Mouse (Mus musculus): ENCODE data around the gene Cnfn. TPM values are rescaled to one million over a fixed set of nuclear protein-coding genes. Genes with fewer than 3 reads are reported as not detected.

The Cnfn gene
- polyA plus RNA-seq, 1 experiment from 2014 or later = not detected

- in situ Hi-C loops (cut with MboI; ENCODE audit: low pct_unique_long_range_greater_than_20kb) = no loop called here
- ChIA-PET POLR2A (no interaction called here), CTCF (interaction anchor here (0.9 kb wide), 1 partner anchor 10 kb away, joined by 3 read pairs; no protein-coding TSS in a partner anchor)
- DNase-seq (ENCODE audit: low read depth, low spot score) (no peak), ATAC-seq (no peak)
- no peak for TF ChIP-seq CTCF (IDR thresholded peaks at IDR 0.05)
- no peaks in the 10 kb centered on the region for H3K27me3 ChIP-seq
Measured at GRCm38 (mm10) chr7:25323219-25323618, 46.3 kb downstream of the Cnfn start.

GRCm38 (mm10) chr7:25322058-25322484 is 47.5 kb downstream of the Cnfn start:
- ATAC-seq (no peak), DNase-seq (ENCODE audit: low read depth, low spot score) (no peak)
- CTCF ChIA-PET = interaction anchor here (1.0 to 1.5 kb wide), 3 partner anchors 9 to 41 kb away, joined by 3 to 6 read pairs (median 3); no protein-coding TSS in a partner anchor
- H3K27me3 ChIP-seq = no peaks in the 10 kb centered on the region
- POLR2A ChIA-PET = no interaction called here
- in situ Hi-C loops (cut with MboI; ENCODE audit: low pct_unique_long_range_greater_than_20kb) = no loop called here
- no peak for TF ChIP-seq CTCF (IDR thresholded peaks at IDR 0.05)

Other genes starting within 250 kb of the Cnfn start
- 0.09 TPM for gene Pou2f2, start 190.0 kb downstream of the Cnfn start, polyA plus RNA-seq (2021)
- gene Dedd2, start 149.1 kb downstream of the Cnfn start, polyA plus RNA-seq (2021) = 18.1 TPM
- 7.6 TPM for gene Zfp526, start 148.3 kb downstream of the Cnfn start, polyA plus RNA-seq (2021)
- gene Gsk3a, start 131.9 kb downstream of the Cnfn start, polyA plus RNA-seq (2021) = 93.7 TPM
- 45.9 TPM for gene Erf, start 119.0 kb downstream of the Cnfn start, polyA plus RNA-seq (2021)
- 138 TPM for gene Cic, start 102.0 kb downstream of the Cnfn start, polyA plus RNA-seq (2021)
- gene Pafah1b3, start 71.7 kb downstream of the Cnfn start, polyA plus RNA-seq (2021) = 157 TPM
- 0.18 TPM for gene Prr19, start 68.3 kb downstream of the Cnfn start, polyA plus RNA-seq (2021)
- 1.7 TPM for gene Tmem145, start 63.6 kb downstream of the Cnfn start, polyA plus RNA-seq (2021)
- 105 TPM for gene Megf8, start 52.6 kb downstream of the Cnfn start, polyA plus RNA-seq (2021)
- 13.2 TPM for gene Lipe, start 29.0 kb upstream of the Cnfn start, polyA plus RNA-seq (2021)
- 0.10 TPM for gene Cxcl17, start 43.2 kb upstream of the Cnfn start, polyA plus RNA-seq (2021)
- gene Ceacam1, start 107.9 kb upstream of the Cnfn start, polyA plus RNA-seq (2021) = 1.2 TPM
- 0.28 TPM for gene Ceacam2, start 170.1 kb upstream of the Cnfn start, polyA plus RNA-seq (2021)
- not detected for gene Erich4, start 246.2 kb upstream of the Cnfn start, polyA plus RNA-seq (2021)
- 43.3 TPM for gene Dmac2, start 249.7 kb upstream of the Cnfn start, polyA plus RNA-seq (2021)

Measured in Patski (cell line).